Mouse (Mus musculus) embryonic facial prominence, embryonic 10.5 days (tissue): ENCODE results near the gene Slc7a8. TPM values are rescaled to one million over a fixed set of nuclear protein-coding genes. Genes with fewer than 3 reads are reported as not detected.
A peak's percentile ranks its signal among the peaks of the same experiment; 100 is the strongest.
"Not testable (repeated sequence)": the region's sequence is repeated elsewhere in the genome, so short reads cannot be mapped to it uniquely, and the experiment has no call there.

Source experiments
- DNase-seq: peaks from one replicate; pipeline ENCODE4 v3.0.0-alpha.2; 2017; ENCODE audit warnings: low spot score
- H3K27ac ChIP-seq: fragments of 300-500 bp; sonication (generic); replicated peaks from 2 replicates; pipeline ENCODE4 v1.5.1; 2016; ENCODE audit warnings: mild to moderate bottlenecking
- H3K27me3 ChIP-seq: fragments of 300-500 bp; sonication (generic); replicated peaks from 2 replicates; pipeline ENCODE4 v1.6.1; 2016; ENCODE audit warnings: low read depth, mild to moderate bottlenecking; ENCODE audit not compliant: poor library complexity, severe bottlenecking
- H3K36me3 ChIP-seq: fragments of 300-500 bp; sonication (generic); replicated peaks from 2 replicates; pipeline ENCODE4 v1.6.1; 2016; ENCODE audit warnings: mild to moderate bottlenecking, moderate library complexity
- H3K4me1 ChIP-seq: fragments of 300-500 bp; sonication (generic); 2 replicates; pipeline ENCODE4 v1.6.1; 2016
- H3K4me3 ChIP-seq: fragments of 300-500 bp; sonication (generic); 2 replicates; pipeline ENCODE4 v1.5.1; 2016; ENCODE audit warnings: mild to moderate bottlenecking, moderate library complexity
- H3K9me3 ChIP-seq: fragments of 300-500 bp; sonication (generic); 2 replicates; pipeline ENCODE4 v1.6.1; 2016; ENCODE audit warnings: mild to moderate bottlenecking
- WGBS: fragments of 180-500 bp; shearing (Covaris S2); methylation state at CpG from one replicate; pipeline ENCODE4 v1.1.7; 2016; 5-methylcytosine and 5-hydroxymethylcytosine counted together
- polyA plus RNA-seq: library from polyadenylated mRNA; unstranded; fragments of >200 nt; fragmentation: Nextera tagmentation; extraction: Ambion mirVana; gene quantifications from 2 replicates; pipeline ENCODE4 v1.2.1, GENCODE M21; 2016

Gene Slc7a8
- polyA plus RNA-seq, 1 experiment from 2014 or later: 1.6 TPM

DNA sequence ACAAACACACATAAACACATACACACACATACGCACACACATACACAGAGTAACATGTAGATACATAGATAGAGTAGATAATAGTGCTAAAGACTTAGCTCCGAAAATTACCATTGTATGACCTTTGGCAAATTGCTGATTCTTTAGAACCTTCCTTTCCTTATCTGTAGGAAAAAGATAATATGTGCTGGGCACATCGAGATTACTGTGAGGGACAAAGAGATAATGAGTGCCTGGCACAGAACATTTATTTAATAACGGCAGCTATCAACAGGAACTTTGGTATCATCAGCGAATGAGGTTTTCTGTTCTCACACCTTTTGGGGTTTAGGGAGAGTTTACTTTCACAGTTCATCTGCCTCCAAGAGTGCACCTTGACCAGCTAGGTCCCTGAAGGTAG lies 5.0 kb downstream of the Slc7a8 start:
- H3K4me1 ChIP-seq: peaks cover 10% of the 10 kb centered on the region
- H3K36me3 ChIP-seq: no peaks in the 10 kb centered on the region
- peaks cover 29% of the 10 kb centered on the region for H3K27me3 ChIP-seq
- H3K4me3 ChIP-seq: no peak overlapping the region
- no peak overlapping the region for H3K27ac ChIP-seq
- DNase-seq: no peak
- 90% methylated on average over 5 of the region's 5 CpGs for WGBS
- H3K9me3 ChIP-seq: no peaks in the 10 kb centered on the region

DNA sequence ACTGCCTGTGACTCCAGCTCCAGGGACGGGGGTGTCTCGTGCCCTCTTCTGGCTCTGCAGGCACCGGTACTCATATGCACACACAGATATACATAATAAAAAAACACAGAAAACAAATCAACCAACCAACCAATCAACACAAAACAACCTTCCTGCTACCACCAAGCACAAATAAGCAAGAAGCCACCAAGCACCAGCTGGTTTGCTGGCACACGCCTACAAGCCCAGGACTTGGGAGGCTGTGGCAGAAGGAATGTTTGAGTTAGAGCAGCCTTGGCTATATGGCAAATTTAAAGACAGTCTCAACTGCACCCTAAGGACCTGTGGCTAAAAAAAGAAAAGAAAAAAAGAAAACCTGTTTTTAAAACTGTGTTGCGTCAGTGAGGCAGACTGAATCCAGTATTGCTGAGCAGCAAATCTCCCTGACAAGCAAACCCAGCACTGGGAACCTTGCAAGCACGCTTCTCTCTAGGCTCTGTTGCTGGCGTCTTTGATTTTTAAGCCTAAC lies 6.2 kb downstream of the Slc7a8 start:
- 91% methylated on average over 7 of the region's 7 CpGs for WGBS
- H3K9me3 ChIP-seq: no peaks in the 10 kb centered on the region
- DNase-seq: no peak
- no peaks in the 10 kb centered on the region for H3K36me3 ChIP-seq
- H3K27ac ChIP-seq: no peak overlapping the region
- peaks cover 17% of the 10 kb centered on the region for H3K27me3 ChIP-seq
- no peak overlapping the region for H3K4me3 ChIP-seq
- peaks cover 1% of the 10 kb centered on the region for H3K4me1 ChIP-seq

DNA sequence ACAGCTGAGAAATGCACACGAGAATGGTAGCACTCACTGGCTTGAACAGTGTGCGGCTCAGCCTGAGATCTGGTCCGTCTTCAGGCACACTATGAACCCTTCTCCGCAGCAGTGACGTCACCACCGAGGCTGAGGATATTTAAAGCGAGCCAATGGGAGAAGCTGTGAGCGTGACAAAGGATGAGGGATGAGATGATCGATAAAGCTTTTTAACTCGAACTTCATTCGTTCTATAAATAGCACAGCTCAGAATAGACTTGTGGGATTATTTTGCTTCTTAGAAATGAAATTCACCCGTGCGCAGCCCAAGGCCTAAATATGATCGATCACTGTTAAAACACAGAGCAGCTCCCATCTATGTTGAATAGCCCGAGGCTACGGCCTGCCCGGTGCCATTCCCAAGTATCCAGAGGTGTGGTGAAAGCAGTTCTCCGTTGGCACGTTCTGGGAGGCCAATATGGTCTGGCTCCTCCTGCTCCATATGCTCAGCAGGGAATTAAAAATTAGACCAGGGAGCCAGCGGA lies 9.4 kb downstream of the Slc7a8 start:
- Histone ChIP-seq H3K27me3 (no peaks in the 10 kb centered on the region), H3K9me3 (no peaks in the 10 kb centered on the region), H3K4me3 (no peak overlapping the region), H3K36me3 (no peaks in the 10 kb centered on the region), H3K4me1 (no peaks in the 10 kb centered on the region), H3K27ac (no peak overlapping the region)
- DNase-seq: no peak
- 82% methylated on average over 20 of the region's 20 CpGs for WGBS

DNA sequence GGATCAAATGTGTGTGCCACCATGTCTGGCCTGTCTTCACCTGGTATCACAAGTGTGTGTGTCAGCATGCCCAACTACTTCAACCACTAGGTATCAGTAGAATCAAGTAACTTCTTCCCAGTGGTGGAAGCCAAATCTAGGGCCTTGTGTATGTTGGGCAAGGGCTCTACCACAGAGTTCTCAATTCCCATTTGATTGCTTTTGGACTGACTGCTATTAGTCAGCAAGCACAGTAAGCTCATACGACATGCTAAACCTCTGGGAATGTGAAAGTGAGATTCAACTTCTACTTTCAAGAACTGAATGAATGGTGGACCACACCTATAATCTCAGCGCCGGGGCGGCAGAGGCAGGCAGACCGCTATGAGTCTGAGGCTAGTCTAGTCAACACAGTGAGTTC lies 11.4 kb downstream of the Slc7a8 start:
- 97% methylated on average over 5 of the region's 5 CpGs for WGBS

GRCm38 (mm10) chr14:54769068-54769425 lies 12.7 kb downstream of the Slc7a8 start:
- Histone ChIP-seq H3K36me3 (no peaks in the 10 kb centered on the region), H3K27ac (no peak overlapping the region), H3K4me1 (no peaks in the 10 kb centered on the region), H3K4me3 (no peak overlapping the region), H3K9me3 (no peaks in the 10 kb centered on the region), H3K27me3 (no peaks in the 10 kb centered on the region)
- no peak for DNase-seq
- 96% methylated on average over 5 of the region's 5 CpGs for WGBS

More for the DNA sequence above, 11.4 kb downstream of the Slc7a8 start:
- Histone ChIP-seq H3K27me3 (no peaks in the 10 kb centered on the region), H3K4me1 (no peaks in the 10 kb centered on the region), H3K9me3 (no peaks in the 10 kb centered on the region), H3K4me3 (no peak overlapping the region), H3K27ac (no peak overlapping the region), H3K36me3 (no peaks in the 10 kb centered on the region)
- DNase-seq: no peak

DNA sequence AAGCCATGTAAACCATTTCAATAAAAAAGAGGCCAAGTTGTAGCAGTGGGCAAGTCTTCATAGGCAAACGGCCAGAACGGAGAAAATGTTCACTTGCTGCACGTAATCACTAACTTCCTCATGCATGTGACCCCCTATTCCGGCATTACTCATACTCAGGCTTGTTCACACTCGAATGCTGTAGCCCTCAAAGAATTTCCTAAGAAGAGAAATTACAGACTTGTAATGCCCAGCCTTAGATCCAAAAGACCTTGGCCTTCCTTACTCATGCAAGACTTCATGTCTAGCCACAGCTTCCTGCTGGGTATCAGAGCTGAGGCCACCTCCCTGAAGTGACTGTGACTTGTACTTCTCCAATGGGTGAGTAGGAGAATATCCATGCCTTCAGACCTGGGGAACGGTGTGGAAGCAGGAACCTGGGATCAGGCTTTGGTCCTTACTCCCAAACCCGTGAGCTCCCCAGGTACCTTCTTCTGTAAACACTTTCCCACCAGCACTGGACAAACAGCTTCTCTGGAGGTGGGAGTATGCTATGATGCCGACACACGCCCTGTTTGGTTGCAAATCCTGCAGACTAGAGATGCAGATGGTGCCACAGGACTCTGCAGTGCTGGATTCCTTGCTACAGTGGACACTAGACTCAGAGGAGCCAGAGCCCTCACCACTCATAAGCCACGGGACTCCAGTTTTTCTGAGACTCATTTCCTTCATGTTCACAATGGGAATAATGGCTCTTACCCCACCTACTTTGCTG lies 13.3 kb downstream of the Slc7a8 start:
- no peak overlapping the region for H3K4me3 ChIP-seq
- no peak overlapping the region for H3K27ac ChIP-seq
- DNase-seq: no peak
- no peaks in the 10 kb centered on the region for H3K27me3 ChIP-seq
- 86% methylated on average over 10 of the region's 10 CpGs for WGBS
- H3K9me3 ChIP-seq: no peaks in the 10 kb centered on the region
- no peaks in the 10 kb centered on the region for H3K36me3 ChIP-seq
- no peaks in the 10 kb centered on the region for H3K4me1 ChIP-seq

- WGBS: 94% methylated on average over 7 of the region's 7 CpGs
- H3K36me3 ChIP-seq, H3K27ac ChIP-seq, H3K9me3 ChIP-seq, DNase-seq, H3K4me1 ChIP-seq, H3K4me3 ChIP-seq, H3K27me3 ChIP-seq: not testable (repeated sequence)
Measured at GRCm38 (mm10) chr14:54766937-54767336, 14.8 kb downstream of the Slc7a8 start.

- DNase-seq: no peak
- Histone ChIP-seq H3K9me3 (no peaks in the 10 kb centered on the region), H3K36me3 (no peaks in the 10 kb centered on the region), H3K4me3 (no peak overlapping the region), H3K4me1 (peaks cover 20% of the 10 kb centered on the region), H3K27me3 (0 out of 2 replicates have a peak, but pooled peaks cover 3% of the 10 kb centered on the region), H3K27ac (no peak overlapping the region)
- WGBS: 82% methylated on average over 6 of the region's 6 CpGs
Measured at GRCm38 (mm10) chr14:54756382-54756781, 25.4 kb downstream of the Slc7a8 start.

GRCm38 (mm10) chr14:54754602-54755018 lies 27.1 kb downstream of the Slc7a8 start:
- 56% methylated on average over 6 of the region's 6 CpGs for WGBS
- H3K4me3 ChIP-seq: no peak overlapping the region
- peaks cover 16% of the 10 kb centered on the region for H3K4me1 ChIP-seq
- H3K27me3 ChIP-seq: 0 out of 2 replicates have a peak, but pooled peaks cover 3% of the 10 kb centered on the region
- peak; percentile 16 for DNase-seq
- H3K9me3 ChIP-seq: no peaks in the 10 kb centered on the region
- H3K27ac ChIP-seq: peak overlapping the region; percentile 58
- H3K36me3 ChIP-seq: no peaks in the 10 kb centered on the region

DNA sequence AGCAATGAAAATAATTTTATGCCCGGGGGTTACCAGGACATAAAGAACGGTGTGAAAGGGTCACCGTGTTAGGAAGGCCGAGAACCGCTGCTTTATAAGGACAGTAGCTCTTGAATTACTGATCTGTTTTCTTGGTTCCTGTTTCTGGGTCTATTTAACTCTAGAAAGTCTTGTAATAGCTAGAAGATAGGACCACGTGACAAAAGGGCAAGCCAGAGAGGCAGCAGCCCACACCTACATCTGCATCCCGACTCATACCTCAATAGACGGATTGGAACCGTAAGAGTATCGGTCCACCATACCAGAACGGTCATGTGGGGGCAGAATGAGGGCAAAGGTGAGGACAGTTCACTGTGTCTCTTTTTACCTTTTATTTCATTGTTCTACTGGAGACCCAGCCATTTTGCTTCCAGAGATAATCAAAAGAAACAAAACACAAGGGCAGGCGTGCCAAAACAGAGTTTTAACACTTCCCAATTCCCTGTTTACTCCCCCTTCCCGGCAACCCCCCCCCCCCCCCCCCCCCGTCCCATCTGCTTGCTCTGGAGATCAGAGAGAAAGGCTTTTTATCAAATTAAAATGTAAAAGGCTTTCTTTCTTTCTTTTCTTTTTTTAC lies 27.7 kb downstream of the Slc7a8 start:
- no peak for DNase-seq
- Histone ChIP-seq H3K27me3 (0 out of 2 replicates have a peak, but pooled peaks cover 3% of the 10 kb centered on the region), H3K4me1 (peaks cover 14% of the 10 kb centered on the region), H3K9me3 (no peaks in the 10 kb centered on the region), H3K27ac (no peak overlapping the region), H3K36me3 (no peaks in the 10 kb centered on the region), H3K4me3 (no peak overlapping the region)
- 79% methylated on average over 14 of the region's 14 CpGs for WGBS

GRCm38 (mm10) chr14:54752938-54753337 lies 28.8 kb downstream of the Slc7a8 start:
- no peak for DNase-seq
- Histone ChIP-seq H3K4me1 (peaks cover 14% of the 10 kb centered on the region), H3K9me3 (no peaks in the 10 kb centered on the region), H3K27ac (no peak overlapping the region), H3K36me3 (no peaks in the 10 kb centered on the region), H3K27me3 (0 out of 2 replicates have a peak, but pooled peaks cover 3% of the 10 kb centered on the region), H3K4me3 (no peak overlapping the region)
- 75% methylated on average over 6 of the region's 6 CpGs for WGBS

- no peak overlapping the region for H3K27ac ChIP-seq
- peaks cover 14% of the 10 kb centered on the region for H3K4me1 ChIP-seq
- H3K4me3 ChIP-seq: no peak overlapping the region
- 0 out of 2 replicates have a peak, but pooled peaks cover 6% of the 10 kb centered on the region for H3K27me3 ChIP-seq
- H3K36me3 ChIP-seq: no peaks in the 10 kb centered on the region
- DNase-seq: no peak
- no peaks in the 10 kb centered on the region for H3K9me3 ChIP-seq
- 87% methylated on average over 1 of the region's 1 CpGs for WGBS
Measured at GRCm38 (mm10) chr14:54751768-54752167, 30.0 kb downstream of the Slc7a8 start.

DNA sequence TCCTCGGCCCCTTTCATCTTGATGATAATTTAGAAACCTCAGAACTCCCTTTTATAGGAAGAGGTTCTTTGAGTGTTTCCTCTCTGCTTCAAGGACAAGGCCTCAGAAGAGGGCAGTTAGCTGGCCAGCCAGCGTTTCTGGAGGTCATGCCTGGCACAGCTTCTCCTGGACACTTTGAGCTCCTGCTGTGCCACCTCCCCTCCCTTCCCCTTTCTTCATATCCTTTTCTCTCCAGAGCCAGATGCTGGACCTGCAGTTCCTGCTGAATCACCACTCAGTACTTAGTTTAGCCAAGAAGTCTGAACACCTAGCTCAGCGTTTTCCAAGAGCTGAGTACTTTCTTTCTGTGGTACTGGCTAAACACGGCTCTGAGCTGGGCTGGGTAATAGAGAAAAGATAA lies 32.5 kb downstream of the Slc7a8 start:
- Histone ChIP-seq H3K4me1 (peaks cover 15% of the 10 kb centered on the region), H3K27ac (no peak overlapping the region), H3K36me3 (no peaks in the 10 kb centered on the region), H3K4me3 (no peak overlapping the region), H3K9me3 (no peaks in the 10 kb centered on the region), H3K27me3 (0 out of 2 replicates have a peak, but pooled peaks cover 6% of the 10 kb centered on the region)
- no peak for DNase-seq
- 78% methylated on average over 4 of the region's 4 CpGs for WGBS
